Mouse (Mus musculus): ENCODE data around the gene AC161166.1. TPM values are rescaled to one million over a fixed set of nuclear protein-coding genes. Genes with fewer than 3 reads are reported as not detected.
A peak's percentile ranks its signal among the peaks of the same experiment; 100 is the strongest.

AC161166.1 gene
- not detected for total RNA-seq (2021)
- long read RNA-seq, experiment 1, result 0 reads
- long read RNA-seq, experiment 2, result 0 reads

GRCm38 (mm10) chr7:24512355-24512754 lies at the start of gene AC161166.1:
AC161166.1 (minus strand) TSS chr7:24512455.
- no peak for DNase-seq (ENCODE audit: low spot score in 2 of 2)

DNA sequence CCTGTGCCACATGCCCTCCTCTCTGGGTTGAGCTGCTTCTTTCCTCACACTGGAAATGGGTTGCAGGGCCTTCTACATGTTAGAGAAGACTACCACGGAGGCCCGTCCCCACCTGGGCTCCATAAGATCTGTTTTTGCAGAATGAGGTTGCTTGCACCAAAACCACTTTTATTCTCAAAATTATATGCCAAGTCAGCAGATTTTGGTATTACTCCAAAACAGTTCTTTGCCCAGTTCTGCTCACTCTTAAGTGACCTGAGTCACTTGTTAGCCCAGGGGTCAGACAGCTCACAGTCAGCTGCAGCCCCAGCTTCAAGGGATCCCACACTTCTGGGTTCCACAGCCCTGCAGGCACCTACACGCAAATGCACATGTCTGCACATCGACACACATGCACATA lies 49.2 kb upstream of the AC161166.1 start:
- DNase-seq (ENCODE audit: low spot score in 2 of 2), result no peak

DNA sequence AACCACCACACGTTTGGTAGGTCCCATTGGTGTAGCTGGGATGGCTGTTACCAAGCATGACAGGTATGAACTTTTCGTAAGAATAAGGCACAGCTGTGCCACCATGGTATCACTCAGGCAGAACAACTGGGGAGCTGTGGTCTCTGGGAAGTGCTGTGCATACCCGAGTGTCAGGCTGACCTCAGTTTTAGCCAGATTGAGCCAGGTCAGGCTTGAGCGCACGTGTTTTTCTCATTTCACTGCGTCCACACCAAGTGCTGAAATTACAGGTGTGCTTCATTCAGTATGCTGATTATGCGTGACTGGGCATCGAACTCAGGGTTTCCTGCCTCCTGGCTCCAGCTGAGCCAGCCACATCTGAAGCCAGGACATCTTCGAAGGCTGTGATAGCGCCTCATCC lies 43.5 kb upstream of the AC161166.1 start:
- no peak for DNase-seq (ENCODE audit: low spot score in 2 of 2)

DNA sequence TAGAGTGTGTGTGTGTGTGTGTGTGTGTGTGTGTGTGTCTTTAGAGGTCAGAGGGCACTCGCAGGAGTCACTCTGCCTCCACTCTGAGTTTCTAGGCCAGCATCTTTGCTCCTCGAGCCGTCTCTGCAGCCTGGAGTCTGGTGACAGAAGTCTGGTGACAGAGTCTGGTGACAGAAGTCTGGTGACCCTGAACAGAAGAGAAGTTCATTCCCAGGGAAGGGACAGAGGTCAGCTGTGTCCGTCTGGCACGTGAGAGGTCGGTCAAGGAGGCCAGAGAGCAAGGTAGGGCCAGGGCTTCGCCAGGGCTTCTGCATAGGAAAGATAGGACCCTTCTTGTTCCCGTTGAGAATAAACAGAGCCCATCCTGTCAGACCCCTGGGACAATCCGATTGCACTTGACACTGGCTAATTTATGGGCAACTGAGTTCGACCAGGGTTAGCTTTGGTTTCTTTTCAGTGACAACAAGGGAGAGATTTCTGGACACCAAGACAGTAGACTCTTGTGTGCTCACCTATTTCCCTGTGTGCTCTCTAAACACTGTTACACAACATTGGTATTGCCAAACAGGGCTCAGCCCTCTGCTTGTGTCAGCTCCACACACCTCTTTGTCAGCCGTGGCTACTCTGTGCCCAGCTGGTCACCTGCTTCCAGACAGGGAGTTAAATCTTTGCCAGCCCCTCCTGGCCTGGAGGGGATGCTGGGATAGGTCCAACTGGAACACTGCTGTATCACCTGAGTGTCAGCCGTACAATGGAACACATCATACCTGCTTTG lies 39.9 kb upstream of the AC161166.1 start:
- DNase-seq (ENCODE audit: low spot score in 2 of 2), result no peak

DNA sequence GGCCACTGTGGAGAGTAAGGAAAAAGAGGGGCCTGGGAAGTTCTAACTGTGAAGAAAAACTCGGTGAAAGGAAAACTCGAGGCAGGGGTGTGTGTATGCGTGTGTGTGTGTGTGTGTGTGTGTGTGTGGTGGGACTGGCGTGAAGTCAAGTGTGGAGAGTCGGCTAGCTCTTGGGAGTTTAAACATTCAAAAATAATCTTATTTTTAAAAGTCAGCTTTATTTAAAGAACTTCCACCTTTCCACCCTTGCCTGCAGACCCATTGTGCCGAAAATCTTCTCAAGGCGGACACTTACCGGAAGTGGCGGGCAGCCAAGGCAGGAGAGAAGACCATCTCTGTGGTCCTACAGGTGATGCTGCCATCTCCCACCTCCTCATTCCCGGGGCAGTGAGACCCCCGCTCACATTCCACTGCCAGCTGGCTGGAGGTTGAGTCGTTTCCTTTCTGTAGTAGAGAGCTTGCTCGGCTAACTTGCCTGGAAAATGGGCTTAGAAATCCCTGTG lies 35.3 kb upstream of the AC161166.1 start:
- no peak for DNase-seq (ENCODE audit: low spot score in 2 of 2)

DNA sequence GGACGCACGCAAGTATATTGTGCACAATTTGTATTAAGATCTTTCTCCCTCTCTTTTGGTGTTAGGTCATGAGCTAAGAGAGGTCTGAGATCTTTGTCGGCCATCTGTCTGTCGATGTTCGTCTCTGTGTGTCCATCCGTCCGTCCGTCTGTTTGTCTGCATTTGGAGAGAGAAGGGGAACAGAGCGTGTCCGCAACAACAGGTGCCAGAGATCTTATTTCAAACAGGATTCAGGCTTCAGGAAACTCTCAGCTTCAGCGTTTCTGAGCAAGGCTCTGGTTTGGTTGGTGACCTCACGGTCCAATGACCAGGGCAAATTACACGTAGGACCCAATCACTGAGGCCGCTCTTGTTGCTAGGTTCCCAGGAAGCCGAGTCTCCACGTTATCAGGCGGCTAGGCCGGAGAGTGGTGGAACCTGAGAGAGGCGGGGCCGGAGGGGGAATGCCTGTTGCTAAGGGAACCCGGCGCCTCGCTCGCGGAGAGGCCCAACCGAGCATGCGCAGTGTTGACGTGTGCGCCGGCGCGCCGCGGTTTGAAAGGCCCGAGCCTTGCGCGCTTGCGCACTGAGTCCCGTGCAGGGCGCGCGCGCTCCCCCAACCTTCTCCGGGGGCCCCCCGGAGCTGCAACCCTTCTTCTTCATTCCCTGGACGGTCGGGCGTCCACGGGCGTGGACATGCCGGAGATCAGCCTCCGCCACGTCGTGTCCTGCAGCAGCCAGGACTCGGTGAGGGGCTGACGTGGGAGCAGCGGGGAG lies 34.6 kb upstream of the AC161166.1 start:
- peak; percentile 99 for DNase-seq (ENCODE audit: low spot score in 2 of 2)

- DNase-seq (ENCODE audit: low spot score in 2 of 2), result no peak
These were observed 33.9 kb upstream of the AC161166.1 start, which contains the start of the genes Pinlyp and Xrcc1 for GRCm38 (mm10) chr7:24546068-24546614. Pinlyp (minus strand) TSS chr7:24546118. Xrcc1 (plus strand) TSS chr7:24546289.

DNA sequence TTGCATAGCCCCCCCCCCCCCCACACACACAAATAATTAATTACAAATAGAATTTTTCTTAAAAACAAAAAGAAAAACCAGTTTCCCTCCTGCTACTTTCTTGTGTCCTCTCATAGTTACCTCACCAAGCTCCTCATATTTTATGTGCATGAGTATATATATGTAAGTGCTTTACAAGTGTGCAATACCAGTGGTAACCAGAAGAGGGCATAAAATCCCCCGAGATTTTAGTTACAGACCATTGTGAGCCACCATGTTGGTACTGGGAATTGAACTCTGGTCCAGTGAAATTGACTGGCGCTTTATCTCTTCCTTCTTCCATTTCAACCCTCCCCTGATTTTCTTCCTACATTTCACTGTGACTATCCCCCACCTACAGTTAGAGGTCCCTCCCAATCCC lies 32.3 kb upstream of the AC161166.1 start:
- no peak for DNase-seq (ENCODE audit: low spot score in 2 of 2)

DNA sequence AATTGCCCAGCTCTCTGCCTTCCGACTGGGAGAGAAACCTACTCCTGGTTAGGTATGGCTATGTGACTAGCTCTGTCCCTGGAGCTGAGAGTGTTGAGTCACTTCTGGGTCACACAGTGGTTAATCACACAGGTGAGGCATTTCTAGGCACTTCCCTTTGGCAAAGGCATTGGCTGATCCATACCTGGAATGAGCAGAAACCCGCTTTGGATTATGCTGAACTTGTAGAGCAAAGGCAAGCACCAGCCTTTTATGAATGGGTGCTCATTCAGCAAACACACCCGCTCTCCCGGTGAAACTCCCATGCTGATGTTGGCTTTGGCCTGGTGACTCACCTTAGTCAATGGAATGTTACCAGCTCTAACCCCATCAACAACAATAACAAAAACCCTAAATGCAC lies 27.4 kb upstream of the AC161166.1 start:
- no peak for DNase-seq (ENCODE audit: low spot score in 2 of 2)

DNA sequence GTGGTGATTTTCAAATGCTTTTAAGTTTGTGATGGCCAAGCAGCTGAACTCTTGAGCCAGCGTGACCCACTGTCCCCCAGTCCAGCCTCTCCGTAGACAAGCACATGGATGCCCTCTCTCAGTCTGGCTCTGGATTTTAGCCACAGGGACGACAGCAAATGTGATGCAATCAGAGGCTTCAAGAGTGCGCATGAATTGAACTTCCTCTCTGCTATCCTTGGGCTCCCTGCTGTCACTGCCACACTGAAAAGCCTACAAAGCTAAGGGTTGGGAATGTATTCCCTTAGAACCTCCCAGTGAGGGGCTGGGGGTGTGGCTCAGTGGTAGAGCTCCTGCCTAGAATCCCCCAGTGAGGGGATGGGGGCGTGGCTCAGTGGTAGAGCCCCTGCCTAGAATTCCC lies 26.4 kb upstream of the AC161166.1 start:
- DNase-seq (ENCODE audit: low spot score in 2 of 2), result no peak

DNA sequence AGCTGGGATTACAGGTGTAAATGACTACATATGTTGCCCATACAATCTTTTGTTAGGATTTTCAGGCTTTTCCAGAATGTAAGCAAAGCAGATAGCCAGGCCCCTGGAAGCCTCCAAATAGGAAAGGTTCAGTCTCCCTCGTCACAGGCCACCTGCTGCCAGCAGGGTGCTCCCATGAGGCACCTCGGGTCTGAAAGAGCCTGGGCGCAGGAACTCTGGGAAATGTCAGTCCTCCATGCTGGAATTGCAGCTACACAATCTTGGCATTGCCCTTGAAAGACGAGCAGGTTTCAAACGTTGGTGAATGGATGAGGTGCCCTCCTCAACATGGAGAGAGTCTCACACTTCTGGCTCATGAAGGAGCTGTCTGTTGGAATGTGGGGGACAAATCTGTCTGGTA lies 25.9 kb upstream of the AC161166.1 start:
- DNase-seq (ENCODE audit: low spot score in 2 of 2), result peak in 1 of 2 experiments; percentile 44

GRCm38 (mm10) chr7:24537591-24537990 lies 25.3 kb upstream of the AC161166.1 start:
- no peak for DNase-seq (ENCODE audit: low spot score in 2 of 2)

- DNase-seq (ENCODE audit: low spot score in 2 of 2), result no peak
These were observed 24.8 kb upstream of the AC161166.1 start for GRCm38 (mm10) chr7:24537081-24537480.

DNA sequence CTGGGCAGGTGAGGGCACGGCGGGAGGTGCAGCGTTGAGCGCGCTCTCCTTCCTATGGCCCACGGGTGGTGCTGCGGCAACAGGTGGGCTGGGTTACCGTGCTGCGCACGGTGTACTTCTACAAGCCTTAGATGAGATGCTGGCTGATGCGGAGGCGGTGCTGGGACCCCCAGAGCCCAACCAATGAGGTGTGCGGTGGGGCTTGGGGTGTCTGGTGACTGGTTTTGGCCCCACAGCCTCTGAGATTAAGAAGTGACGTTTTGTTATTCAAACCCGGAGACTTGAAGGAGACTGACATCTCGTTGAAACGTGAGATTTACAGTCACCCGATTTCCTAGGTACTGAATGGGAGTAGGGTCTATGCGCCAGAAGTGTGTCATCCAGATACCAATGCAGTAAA lies 22.0 kb upstream of the AC161166.1 start:
- no peak for DNase-seq (ENCODE audit: low spot score in 2 of 2)

GRCm38 (mm10) chr7:24533806-24534205 lies 21.6 kb upstream of the AC161166.1 start:
- no peak for DNase-seq (ENCODE audit: low spot score in 2 of 2)

DNA sequence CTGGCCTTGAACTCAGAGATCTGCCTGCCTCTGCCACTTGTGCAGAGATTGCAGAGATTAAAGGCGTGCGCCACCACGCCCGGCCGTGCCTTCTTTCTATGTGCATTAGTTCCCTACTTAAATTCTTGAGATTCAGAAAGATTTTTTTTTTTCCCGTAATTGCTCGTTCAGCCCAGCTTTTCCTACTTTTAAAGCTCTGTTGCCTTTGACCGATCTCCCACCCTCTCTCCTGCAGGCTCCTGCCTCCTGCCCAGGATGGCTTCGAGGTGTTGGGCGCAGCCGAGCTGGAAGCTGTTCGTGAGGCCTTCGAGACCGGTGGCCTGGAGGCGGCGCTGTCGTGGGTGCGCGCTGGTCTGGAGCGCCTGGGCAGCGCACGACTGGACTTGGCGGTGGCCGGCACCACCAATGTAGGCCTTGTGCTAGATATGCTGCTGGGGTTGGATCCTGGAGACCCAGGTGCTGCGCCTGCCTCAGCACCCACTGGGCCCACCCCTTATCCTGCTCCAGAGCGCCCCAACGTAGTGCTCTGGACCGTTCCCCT lies 20.8 kb upstream of the AC161166.1 start:
- no peak for DNase-seq (ENCODE audit: low spot score in 2 of 2)

DNA sequence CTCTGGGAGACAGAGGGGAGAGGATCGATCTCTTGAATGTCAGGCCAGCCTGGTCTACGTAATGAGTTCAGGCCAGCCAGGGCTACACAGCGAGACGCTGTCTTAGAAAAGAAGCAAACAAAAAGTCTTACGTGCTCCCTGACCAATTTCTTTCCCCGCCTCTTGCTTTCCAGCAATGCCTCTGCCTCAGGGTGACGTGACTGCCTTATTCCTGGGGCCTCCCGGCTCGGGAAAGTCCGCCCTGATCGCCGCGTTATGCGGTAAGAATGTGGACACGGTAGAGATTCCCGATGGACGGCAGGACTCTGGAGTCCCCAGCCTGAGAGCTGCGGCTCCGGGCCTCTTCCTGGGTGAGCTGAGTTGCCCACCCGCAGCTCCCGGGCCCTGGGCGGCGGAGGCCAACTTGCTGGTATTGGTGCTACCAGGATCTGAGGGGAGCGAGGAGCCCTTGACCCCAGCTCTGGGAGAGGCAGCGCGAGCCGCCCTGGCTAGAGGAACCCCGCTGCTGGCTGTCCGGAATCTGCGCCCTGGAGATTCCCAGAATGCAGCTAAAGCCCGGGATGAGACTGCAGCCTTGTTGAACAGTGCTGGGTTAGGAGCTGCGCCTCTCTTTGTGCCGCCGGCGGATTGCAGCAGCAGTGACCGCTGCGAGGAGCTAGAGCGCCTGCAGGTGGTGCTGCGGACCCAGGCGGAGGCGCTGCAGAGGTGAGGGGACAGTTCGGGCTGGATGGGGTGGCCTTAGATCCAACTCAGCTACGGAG lies 19.1 kb upstream of the AC161166.1 start:
- DNase-seq (ENCODE audit: low spot score in 2 of 2), result peak; percentile 73 to 77

DNA sequence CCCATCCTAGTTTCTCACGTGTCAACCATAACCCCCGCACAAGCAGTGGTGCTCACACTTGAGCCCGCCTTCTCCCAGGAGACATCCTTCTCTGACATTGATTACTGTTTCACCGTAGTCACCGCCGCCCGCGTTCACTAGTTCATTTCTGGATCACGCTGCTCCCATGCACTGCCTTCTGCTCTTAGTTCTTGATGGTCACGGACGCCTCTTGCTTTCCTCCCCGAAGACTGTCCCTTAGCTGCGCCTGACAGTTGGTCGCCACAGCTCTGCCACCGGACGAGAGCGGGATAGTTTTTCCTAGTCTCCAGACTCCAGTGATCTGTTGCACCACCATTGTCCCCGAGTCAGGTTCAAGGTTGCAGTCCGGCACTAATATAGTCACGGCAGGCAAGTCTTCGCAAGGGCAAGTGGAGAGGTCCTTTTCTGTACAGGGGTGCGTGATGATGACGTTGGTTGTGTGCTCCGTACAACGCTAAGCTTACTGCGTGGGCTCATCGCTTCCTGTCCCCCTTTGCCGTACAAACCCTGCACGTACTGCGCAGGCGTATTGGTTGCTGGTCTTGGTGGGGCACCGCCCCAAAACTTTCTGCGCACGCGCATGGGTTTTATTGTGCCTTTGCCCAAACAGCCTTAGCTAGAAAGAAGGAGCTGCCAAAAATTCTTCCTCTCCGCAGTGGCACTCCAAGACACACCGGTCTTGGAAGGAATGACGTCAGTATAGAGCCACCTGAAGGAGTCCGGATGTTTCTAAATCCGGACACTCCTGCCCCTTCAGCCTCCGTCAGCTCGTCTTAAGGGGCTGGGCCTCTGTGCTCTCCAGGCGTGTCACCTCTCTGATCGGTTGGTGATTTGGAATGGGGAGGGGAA lies 18.0 kb upstream of the AC161166.1 start, which contains the start of gene Irgq:
Gene Irgq (plus strand): TSS at position 628 of the 870 bp plus-strand sequence.
- peak; percentile 99 to 100 for DNase-seq (ENCODE audit: low spot score in 2 of 2)

- no peak for DNase-seq (ENCODE audit: low spot score in 2 of 2)
These were observed 17.3 kb upstream of the AC161166.1 start for GRCm38 (mm10) chr7:24529580-24529979.

DNA sequence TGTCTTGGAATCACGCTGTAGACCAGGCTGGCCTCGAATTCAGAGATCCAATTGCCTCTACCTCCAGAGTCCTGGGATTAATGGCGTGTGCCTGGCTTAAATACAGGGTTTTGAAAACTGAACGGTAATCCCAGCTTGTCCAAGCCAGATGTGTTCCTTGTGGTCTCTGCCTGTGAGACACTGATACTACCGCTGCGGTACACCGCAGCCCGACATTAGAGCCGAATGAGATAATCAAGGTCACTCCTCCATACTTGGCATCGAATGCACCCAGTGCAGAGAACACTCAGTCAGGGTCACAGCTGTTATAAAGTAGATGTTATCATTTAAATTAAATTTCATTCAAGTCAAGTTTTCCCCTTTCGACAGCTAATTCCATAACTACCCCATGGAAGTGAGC lies 16.6 kb upstream of the AC161166.1 start:
- no peak for DNase-seq (ENCODE audit: low spot score in 2 of 2)
